Mouse (Mus musculus) forebrain, embryonic 15.5 days (tissue): ENCODE measurements around the gene Olfr523. TPM values are rescaled to one million over a fixed set of nuclear protein-coding genes. Genes with fewer than 3 reads are reported as not detected.

Source experiments
- ATAC-seq: fragments of 200-750 bp; cut with Nextera tagmentation; replicated peaks from 2 replicates; pipeline ENCODE4 v1.8.0; 2017; ENCODE audit warnings: mild to moderate bottlenecking, moderate TSS enrichment, moderate library complexity
- H3K27ac ChIP-seq: fragments of 300-500 bp; sonication (generic); replicated peaks from 2 replicates; pipeline ENCODE4 v1.5.1; 2015; ENCODE audit warnings: mild to moderate bottlenecking, inconsistent platforms
- H3K27me3 ChIP-seq: fragments of 300-500 bp; sonication (generic); 2 replicates; pipeline ENCODE4 v1.6.1; 2015; ENCODE audit warnings: inconsistent platforms
- H3K36me3 ChIP-seq: fragments of 300-500 bp; sonication (generic); 2 replicates; pipeline ENCODE4 v1.6.1; 2015; ENCODE audit warnings: mild to moderate bottlenecking, inconsistent platforms
- H3K4me1 ChIP-seq: fragments of 300-500 bp; sonication (generic); 2 replicates; pipeline ENCODE4 v1.6.1; 2015; ENCODE audit warnings: inconsistent platforms
- H3K4me2 ChIP-seq: fragments of 300-500 bp; sonication (generic); replicated peaks from 2 replicates; pipeline ENCODE4 v1.6.1; 2015; ENCODE audit warnings: mild to moderate bottlenecking, inconsistent platforms
- H3K4me3 ChIP-seq: fragments of 300-500 bp; sonication (generic); 2 replicates; pipeline ENCODE4 v1.5.1; 2015; ENCODE audit warnings: mild to moderate bottlenecking, inconsistent platforms
- H3K9ac ChIP-seq: fragments of 300-500 bp; sonication (generic); replicated peaks from 2 replicates; pipeline ENCODE4 v1.6.1; 2015; ENCODE audit warnings: mild to moderate bottlenecking, inconsistent platforms
- H3K9me3 ChIP-seq: fragments of 300-500 bp; sonication (generic); 2 replicates; pipeline ENCODE4 v1.6.1; 2016; ENCODE audit warnings: inconsistent platforms
- WGBS: fragments of 180-500 bp; shearing (Covaris S2); methylation state at CpG from one replicate; pipeline ENCODE4 v1.1.7; 2015; ENCODE audit warnings: mixed read lengths; 5-methylcytosine and 5-hydroxymethylcytosine counted together
- polyA plus RNA-seq: library from polyadenylated mRNA; unstranded; fragments of >200 nt; fragmentation: Nextera tagmentation; extraction: Ambion mirVana; gene quantifications from 2 replicates; pipeline ENCODE4 v1.2.1, GENCODE M21; 2015

The Olfr523 gene
- polyA plus RNA-seq, 1 experiment from 2014 or later, result not detected

GRCm38 (mm10) chr7:140208153-140208552 is 35.1 kb downstream of the Olfr523 start:
- no peak overlapping the region for H3K4me2 ChIP-seq
- H3K9ac ChIP-seq, result no peak overlapping the region
- 78% methylated on average over 8 of the region's 8 CpGs for WGBS
- ATAC-seq, result no peak
- no peak overlapping the region for H3K27ac ChIP-seq
- H3K9me3 ChIP-seq, result no peaks in the 10 kb centered on the region
- H3K4me3 ChIP-seq, result no peak overlapping the region
- no peaks in the 10 kb centered on the region for H3K27me3 ChIP-seq
- no peaks in the 10 kb centered on the region for H3K4me1 ChIP-seq
- no peaks in the 10 kb centered on the region for H3K36me3 ChIP-seq

DNA sequence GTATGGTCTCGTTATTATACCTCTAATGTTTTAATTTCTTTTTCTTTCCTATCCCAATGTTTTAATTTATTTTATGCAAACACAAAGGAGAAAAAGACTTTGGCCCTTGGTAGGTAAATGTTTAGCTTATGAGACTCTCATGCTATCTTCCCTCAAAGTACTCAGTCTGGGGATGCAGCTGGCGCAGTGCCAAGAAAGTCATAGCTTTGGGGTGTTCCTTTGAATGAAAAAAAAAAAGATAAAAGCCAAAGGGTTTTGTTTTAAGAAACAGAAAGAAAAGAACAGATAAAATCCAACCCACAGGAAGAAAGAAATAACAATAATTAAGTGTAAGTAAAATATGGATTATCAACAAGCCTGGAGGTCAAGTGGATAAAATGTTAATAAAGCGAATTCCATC is 35.7 kb downstream of the Olfr523 start:
- H3K4me3 ChIP-seq, result no peak overlapping the region
- no peaks in the 10 kb centered on the region for H3K9me3 ChIP-seq
- no peak overlapping the region for H3K27ac ChIP-seq
- ATAC-seq, result no peak
- 87% methylated on average over 3 of the region's 3 CpGs for WGBS
- no peak overlapping the region for H3K9ac ChIP-seq
- H3K27me3 ChIP-seq, result no peaks in the 10 kb centered on the region
- no peak overlapping the region for H3K4me2 ChIP-seq
- H3K4me1 ChIP-seq, result no peaks in the 10 kb centered on the region
- H3K36me3 ChIP-seq, result no peaks in the 10 kb centered on the region

GRCm38 (mm10) chr7:140213841-140214240 is 40.8 kb downstream of the Olfr523 start:
- Histone ChIP-seq H3K4me3 (no peak overlapping the region), H3K27me3 (no peaks in the 10 kb centered on the region), H3K4me2 (no peak overlapping the region), H3K27ac (no peak overlapping the region), H3K9me3 (no peaks in the 10 kb centered on the region), H3K4me1 (no peaks in the 10 kb centered on the region), H3K9ac (no peak overlapping the region), H3K36me3 (no peaks in the 10 kb centered on the region)
- WGBS, result 88% methylated on average over 5 of the region's 5 CpGs
- ATAC-seq, result no peak

- Histone ChIP-seq H3K27ac (no peak within 1 kb of the TSS), H3K4me2 (no peak within 1 kb of the TSS), H3K27me3 (no peaks in the 10 kb centered on the region), H3K4me3 (no peak within 1 kb of the TSS), H3K4me1 (no peaks in the 10 kb centered on the region), H3K9me3 (no peaks in the 10 kb centered on the region), H3K9ac (no peak within 1 kb of the TSS), H3K36me3 (no peaks in the 10 kb centered on the region)
- 88% methylated on average over 2 of the region's 2 CpGs for WGBS
- ATAC-seq, result no peak
Observed at GRCm38 (mm10) chr7:140217967-140218366, 45.0 kb downstream of the Olfr523 start, which contains the start of gene Cd163l1. Gene Cd163l1 (plus strand): TSS chr7:140218267.

DNA sequence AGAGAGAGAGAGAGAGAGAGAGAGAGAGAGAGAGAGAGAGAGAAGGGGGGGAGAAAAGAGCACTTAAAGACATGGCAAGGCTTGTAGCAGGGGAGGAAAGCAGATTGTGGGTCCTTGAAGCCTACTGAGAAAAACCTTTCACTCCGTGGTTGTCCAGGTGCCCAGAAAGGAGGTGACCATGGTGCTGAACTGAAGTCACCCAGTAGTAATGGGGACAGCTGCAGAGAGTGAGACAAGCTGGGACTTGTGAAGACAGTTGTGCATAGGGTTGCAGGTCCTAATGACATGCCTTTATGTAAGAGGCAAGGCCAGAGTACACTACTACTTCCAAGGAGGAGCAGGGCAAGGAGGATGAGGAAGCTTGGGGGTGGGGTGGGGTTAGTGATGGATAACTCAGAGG is 46.3 kb downstream of the Olfr523 start:
- H3K9ac ChIP-seq, result no peak overlapping the region
- no peaks in the 10 kb centered on the region for H3K36me3 ChIP-seq
- no peaks in the 10 kb centered on the region for H3K4me1 ChIP-seq
- H3K27me3 ChIP-seq, result no peaks in the 10 kb centered on the region
- no peak for ATAC-seq
- 17% methylated on average over 1 of the region's 1 CpGs for WGBS
- H3K4me3 ChIP-seq, result no peak overlapping the region
- no peaks in the 10 kb centered on the region for H3K9me3 ChIP-seq
- no peak overlapping the region for H3K27ac ChIP-seq
- no peak overlapping the region for H3K4me2 ChIP-seq

- Histone ChIP-seq H3K4me3 (no peak overlapping the region), H3K27ac (no peak overlapping the region), H3K9me3 (no peaks in the 10 kb centered on the region), H3K27me3 (no peaks in the 10 kb centered on the region), H3K4me2 (no peak overlapping the region), H3K36me3 (no peaks in the 10 kb centered on the region), H3K9ac (no peak overlapping the region), H3K4me1 (no peaks in the 10 kb centered on the region)
- ATAC-seq, result no peak
- 91% methylated on average over 4 of the region's 4 CpGs for WGBS
Observed at GRCm38 (mm10) chr7:140220375-140220774, 47.4 kb downstream of the Olfr523 start.

DNA sequence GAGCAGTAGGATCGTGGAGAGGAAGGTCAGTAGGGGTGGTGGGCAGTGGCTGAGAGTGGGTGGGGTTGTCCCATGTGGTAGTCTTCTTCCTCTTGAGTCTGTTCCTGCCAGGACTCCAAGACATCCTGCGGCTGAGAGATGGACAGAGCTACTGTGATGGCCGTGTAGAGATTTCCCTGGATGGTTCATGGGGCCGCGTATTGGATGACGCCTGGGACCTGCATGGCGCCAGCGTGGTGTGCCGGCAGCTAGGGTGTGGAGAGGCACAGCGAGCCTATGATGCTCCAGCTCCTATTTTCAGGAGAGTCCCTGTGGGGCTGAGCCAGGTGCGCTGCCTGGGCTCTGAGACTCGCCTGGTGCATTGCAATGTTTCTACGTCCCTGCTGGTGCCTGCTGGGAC is 51.2 kb downstream of the Olfr523 start:
- WGBS, result 90% methylated on average over 13 of the region's 13 CpGs

More for the DNA sequence above, 51.2 kb downstream of the Olfr523 start:
- H3K27me3 ChIP-seq, result no peaks in the 10 kb centered on the region
- no peaks in the 10 kb centered on the region for H3K36me3 ChIP-seq
- no peak overlapping the region for H3K4me2 ChIP-seq
- H3K27ac ChIP-seq, result no peak overlapping the region
- H3K9me3 ChIP-seq, result no peaks in the 10 kb centered on the region
- no peak overlapping the region for H3K9ac ChIP-seq
- no peak for ATAC-seq
- H3K4me3 ChIP-seq, result no peak overlapping the region
- no peaks in the 10 kb centered on the region for H3K4me1 ChIP-seq

Other genes with a start within 250 kb of the Olfr523 start
- gene Utf1, start 229.4 kb upstream of the Olfr523 start, polyA plus RNA-seq, result not detected in 2 replicates
- gene 6430531B16Rik, start 194.5 kb upstream of the Olfr523 start, polyA plus RNA-seq, result 0.64 and 0.99 TPM in 2 replicates
- 3.1 and 3.9 TPM in 2 replicates for gene Adam8, start 180.7 kb upstream of the Olfr523 start, polyA plus RNA-seq
- 55.8 and 56.6 TPM in 2 replicates for gene Zfp511, start 136.8 kb upstream of the Olfr523 start, polyA plus RNA-seq
- 69.0 and 69.2 TPM in 2 replicates for gene Tubgcp2, start 136.5 kb upstream of the Olfr523 start, polyA plus RNA-seq
- gene Msx3, start 124.1 kb upstream of the Olfr523 start, polyA plus RNA-seq, result 0.73 TPM in 2 replicates
- gene Caly, start 90.7 kb upstream of the Olfr523 start, polyA plus RNA-seq, result 108 and 117 TPM in 2 replicates
- not detected in 2 replicates for gene Prap1, start 79.8 kb upstream of the Olfr523 start, polyA plus RNA-seq
- 18.5 and 18.9 TPM in 2 replicates for gene Fuom, start 70.8 kb upstream of the Olfr523 start, polyA plus RNA-seq
- 7.5 and 8.6 TPM in 2 replicates for gene Paox, start 57.4 kb upstream of the Olfr523 start, polyA plus RNA-seq
- gene Echs1, start 56.7 kb upstream of the Olfr523 start, polyA plus RNA-seq, result 112 and 120 TPM in 2 replicates
- 35.1 and 36.7 TPM in 2 replicates for gene Mtg1, start 35.7 kb upstream of the Olfr523 start, polyA plus RNA-seq
- 15.2 and 15.7 TPM in 2 replicates for gene Sprn, start 18.3 kb upstream of the Olfr523 start, polyA plus RNA-seq
- gene Olfr522, start 8.5 kb upstream of the Olfr523 start, polyA plus RNA-seq, result not detected in 2 replicates
- gene Olfr524, start 32.7 kb downstream of the Olfr523 start, polyA plus RNA-seq, result not detected in 2 replicates
- gene Cd163l1, start 45.0 kb downstream of the Olfr523 start, polyA plus RNA-seq, result not detected in 2 replicates
- gene 5830411N06Rik, start 74.1 kb downstream of the Olfr523 start, polyA plus RNA-seq, result not detected in 2 replicates
- gene Olfr525, start 147.6 kb downstream of the Olfr523 start, polyA plus RNA-seq, result not detected in 2 replicates
- not detected in 2 replicates for gene Olfr527, start 160.8 kb downstream of the Olfr523 start, polyA plus RNA-seq
- not detected in 2 replicates for gene Olfr60, start 188.5 kb downstream of the Olfr523 start, polyA plus RNA-seq
- gene Olfr530, start 203.1 kb downstream of the Olfr523 start, polyA plus RNA-seq, result not detected in 2 replicates
- not detected in 2 replicates for gene Olfr531, start 229.7 kb downstream of the Olfr523 start, polyA plus RNA-seq
- gene Olfr532, start 248.4 kb downstream of the Olfr523 start, polyA plus RNA-seq, result not detected in 2 replicates